Mouse (Mus musculus): ENCODE data around the gene D630045J12Rik. TPM values are rescaled to one million over a fixed set of nuclear protein-coding genes. Genes with fewer than 3 reads are reported as not detected.
A peak's percentile ranks its signal among the peaks of the same experiment; 100 is the strongest.

Gene D630045J12Rik
- total and polyA plus RNA-seq, 2 experiments from 2014 or later = 7.6 to 31.9 TPM

- DNase-seq (ENCODE audit: low spot score) = no peak
- Histone ChIP-seq H3K4me3 (ENCODE audit: low read length) (no peak overlapping the region), H3K9ac (replicated peaks; ENCODE audit: low read length) (no peak overlapping the region), H3K9me3 (ENCODE audit: low read length) (no peaks in the 10 kb centered on the region), H3K4me2 (ENCODE audit: low read depth, low read length) (no peak overlapping the region), H3K36me3 (ENCODE audit: insufficient read depth, low read length) (no peaks in the 10 kb centered on the region), H3K27ac (no peak overlapping the region), H3K27me3 (ENCODE audit: insufficient read depth, low read length) (no peaks in the 10 kb centered on the region), H3K4me1 (ENCODE audit: insufficient read depth, low read length) (peaks cover 18% of the 10 kb centered on the region)
- 59% methylated on average over 2 of the region's 2 CpGs for WGBS
- no peak for ATAC-seq
- TF ChIP-seq CTCF (IDR thresholded peaks at IDR 0.05; ENCODE audit: low read depth) = no peak
Measured at GRCm38 (mm10) chr6:38255794-38256193, 2.0 kb upstream of the D630045J12Rik start.

GRCm38 (mm10) chr6:38252766-38253735, 758 bp downstream of the D630045J12Rik start:
- TF ChIP-seq CTCF (IDR thresholded peaks at IDR 0.05; ENCODE audit: low read depth) = no peak
- Histone ChIP-seq H3K36me3 (ENCODE audit: insufficient read depth, low read length) (no peaks in the 10 kb centered on the region), H3K27ac (peak overlapping the region; percentile 90), H3K9ac (replicated peaks; ENCODE audit: low read length) (peak overlapping the region; percentile 80), H3K9me3 (ENCODE audit: low read length) (no peaks in the 10 kb centered on the region), H3K4me2 (ENCODE audit: low read depth, low read length) (peak overlapping the region; percentile 69), H3K4me3 (ENCODE audit: low read length) (peak overlapping the region; percentile 57), H3K27me3 (ENCODE audit: insufficient read depth, low read length) (no peaks in the 10 kb centered on the region), H3K4me1 (ENCODE audit: insufficient read depth, low read length) (peaks cover 18% of the 10 kb centered on the region)
- WGBS = 2% methylated on average over 19 of the region's 19 CpGs
- DNase-seq (ENCODE audit: low spot score) = peak; percentile 44
- no peak for ATAC-seq

- Histone ChIP-seq H3K4me3 (ENCODE audit: low read length) (peak overlapping the region; percentile 57), H3K36me3 (ENCODE audit: insufficient read depth, low read length) (no peaks in the 10 kb centered on the region), H3K27ac (peak overlapping the region; percentile 90; the same call in 1 of the 2 replicates), H3K4me2 (ENCODE audit: low read depth, low read length) (peak overlapping the region; percentile 69), H3K9me3 (ENCODE audit: low read length) (no peaks in the 10 kb centered on the region), H3K27me3 (ENCODE audit: insufficient read depth, low read length) (no peaks in the 10 kb centered on the region), H3K4me1 (ENCODE audit: insufficient read depth, low read length) (peaks cover 18% of the 10 kb centered on the region), H3K9ac (replicated peaks; ENCODE audit: low read length) (peak overlapping the region; percentile 80)
- 46% methylated on average over 10 of the region's 10 CpGs for WGBS
- ATAC-seq (no peak), DNase-seq (ENCODE audit: low spot score) (no peak)
- TF ChIP-seq CTCF (IDR thresholded peaks at IDR 0.05; ENCODE audit: low read depth) = no peak
Measured at GRCm38 (mm10) chr6:38252139-38252538, 1.7 kb downstream of the D630045J12Rik start.

- WGBS = 37% methylated on average over 4 of the region's 4 CpGs
- peak overlapping the region; percentile 57; the same call in 1 of the 2 replicates for H3K4me3 ChIP-seq (ENCODE audit: low read length)
- no peak for TF ChIP-seq CTCF (IDR thresholded peaks at IDR 0.05; ENCODE audit: low read depth)
- H3K9me3 ChIP-seq (ENCODE audit: low read length) = no peaks in the 10 kb centered on the region
- no peak overlapping the region for H3K27ac ChIP-seq
- H3K4me2 ChIP-seq (ENCODE audit: low read depth, low read length) = peak overlapping the region; percentile 69
- ATAC-seq = no peak
- H3K4me1 ChIP-seq (ENCODE audit: insufficient read depth, low read length) = peaks cover 18% of the 10 kb centered on the region
- no peak for DNase-seq (ENCODE audit: low spot score)
- H3K9ac ChIP-seq (replicated peaks; ENCODE audit: low read length) = no peak overlapping the region
- H3K36me3 ChIP-seq (ENCODE audit: insufficient read depth, low read length) = no peaks in the 10 kb centered on the region
- H3K27me3 ChIP-seq (ENCODE audit: insufficient read depth, low read length) = no peaks in the 10 kb centered on the region
Measured at GRCm38 (mm10) chr6:38251464-38251863, 2.3 kb downstream of the D630045J12Rik start.

- no peak overlapping the region for H3K9ac ChIP-seq (replicated peaks; ENCODE audit: low read length)
- DNase-seq (ENCODE audit: low spot score) (no peak), ATAC-seq (no peak)
- WGBS = 87% methylated on average over 4 of the region's 4 CpGs
- H3K4me3 ChIP-seq (ENCODE audit: low read length) = no peak overlapping the region
- no peaks in the 10 kb centered on the region for H3K27me3 ChIP-seq (ENCODE audit: insufficient read depth, low read length)
- no peaks in the 10 kb centered on the region for H3K9me3 ChIP-seq (ENCODE audit: low read length)
- H3K36me3 ChIP-seq (ENCODE audit: insufficient read depth, low read length) = no peaks in the 10 kb centered on the region
- TF ChIP-seq CTCF (IDR thresholded peaks at IDR 0.05; ENCODE audit: low read depth) = no peak
- H3K4me1 ChIP-seq (ENCODE audit: insufficient read depth, low read length) = peaks cover 19% of the 10 kb centered on the region
- H3K4me2 ChIP-seq (ENCODE audit: low read depth, low read length) = no peak overlapping the region
- no peak overlapping the region for H3K27ac ChIP-seq
Measured at GRCm38 (mm10) chr6:38247362-38247761, 6.4 kb downstream of the D630045J12Rik start.

GRCm38 (mm10) chr6:38244806-38245205, 9.0 kb downstream of the D630045J12Rik start:
- Histone ChIP-seq H3K4me1 (ENCODE audit: insufficient read depth, low read length) (0 out of 2 replicates have a peak, but pooled peaks cover 10% of the 10 kb centered on the region), H3K4me3 (ENCODE audit: low read length) (no peak overlapping the region), H3K27ac (no peak overlapping the region), H3K4me2 (ENCODE audit: low read depth, low read length) (no peak overlapping the region), H3K9me3 (ENCODE audit: low read length) (no peaks in the 10 kb centered on the region), H3K27me3 (ENCODE audit: insufficient read depth, low read length) (no peaks in the 10 kb centered on the region), H3K9ac (replicated peaks; ENCODE audit: low read length) (no peak overlapping the region), H3K36me3 (ENCODE audit: insufficient read depth, low read length) (no peaks in the 10 kb centered on the region)
- no peak for DNase-seq (ENCODE audit: low spot score)
- 83% methylated on average over 3 of the region's 3 CpGs for WGBS
- ATAC-seq = no peak
- TF ChIP-seq CTCF (IDR thresholded peaks at IDR 0.05; ENCODE audit: low read depth) = no peak

- no peak overlapping the region for H3K4me3 ChIP-seq (ENCODE audit: low read length)
- no peak overlapping the region for H3K4me2 ChIP-seq (ENCODE audit: low read depth, low read length)
- H3K36me3 ChIP-seq (ENCODE audit: insufficient read depth, low read length) = no peaks in the 10 kb centered on the region
- no peak for DNase-seq (ENCODE audit: low spot score)
- ATAC-seq = no peak
- H3K27me3 ChIP-seq (ENCODE audit: insufficient read depth, low read length) = no peaks in the 10 kb centered on the region
- 81% methylated on average over 3 of the region's 3 CpGs for WGBS
- no peak overlapping the region for H3K27ac ChIP-seq
- no peak overlapping the region for H3K9ac ChIP-seq (replicated peaks; ENCODE audit: low read length)
- TF ChIP-seq CTCF (IDR thresholded peaks at IDR 0.05; ENCODE audit: low read depth) = no peak
- no peaks in the 10 kb centered on the region for H3K9me3 ChIP-seq (ENCODE audit: low read length)
- 0 out of 2 replicates have a peak, but pooled peaks cover 10% of the 10 kb centered on the region for H3K4me1 ChIP-seq (ENCODE audit: insufficient read depth, low read length)
Measured at GRCm38 (mm10) chr6:38244167-38244566, 9.6 kb downstream of the D630045J12Rik start.

All from hindbrain, postnatal 0 days (tissue).